Comparison of ENCODE assay signal across 9 mouse cellular contexts in genomic region chr8:110931176-110931939, GRCm38 (mm10). TPM values are rescaled to one million over a fixed set of nuclear protein-coding genes. Genes with fewer than 3 reads are reported as not detected.
DNase-seq lines count a peak whose midpoint lies in the region; ATAC-seq and TF ChIP-seq lines count a peak whose summit lies in the region.
"Had no signal": no experiment of that assay in that cellular context is flagged by ENCODE, and none has a peak within 500 bp of the region (broad histone marks: within the 10 kb centered on the region; RNA-seq: fewer than 3 reads in every experiment).

No protein-coding gene starts in this region.

- H3K4me1 ChIP-seq in bone marrow, adult 2 months (ENCODE audit: control insufficient read depth, insufficient read depth, low read length), result peaks cover 1% of the 10 kb centered on the region; the same call in 1 of the 2 replicates
- H3K4me1 ChIP-seq in kidney, adult 2 months (ENCODE audit: control insufficient read depth, insufficient read depth, low read length), result peaks cover 4% of the 10 kb centered on the region; the same call in 1 of the 2 replicates
- H3K4me1 ChIP-seq in lung, embryonic 16.5 days (replicated peaks; ENCODE audit: control insufficient read depth, insufficient read depth, low read length), result peaks cover 9% of the 10 kb centered on the region
- no peaks in the 10 kb centered on the region for H3K4me1 ChIP-seq in midbrain, embryonic 14.5 days (ENCODE audit: control insufficient read depth, insufficient read depth, low read length)
- H3K4me1 ChIP-seq in forebrain, embryonic 11.5 days (replicated peaks; ENCODE audit: control insufficient read depth, insufficient read depth, low read length), result no peaks in the 10 kb centered on the region

- peak; percentile 85 for ATAC-seq in lung, embryonic 16.5 days (ENCODE audit: low read depth)
- no peak for ATAC-seq in midbrain, embryonic 14.5 days (ENCODE audit: low FRiP score, low TSS enrichment)
- no peak for ATAC-seq in forebrain, embryonic 11.5 days (replicated peaks; ENCODE audit: low FRiP score)

- no peak overlapping the region for H3K4me3 ChIP-seq in bone marrow, adult 2 months (replicated peaks; ENCODE audit: control insufficient read depth, low read depth, low read length)
- H3K4me3 ChIP-seq in kidney, adult 2 months (ENCODE audit: insufficient read depth, low read depth, low read length), result no peak overlapping the region
- H3K4me3 ChIP-seq in lung, embryonic 16.5 days (ENCODE audit: low read length), result no peak overlapping the region
- H3K4me3 ChIP-seq in midbrain, embryonic 14.5 days (replicated peaks; ENCODE audit: low read depth, low read length), result no peak overlapping the region
- H3K4me3 ChIP-seq in forebrain, embryonic 11.5 days (ENCODE audit: low read depth, low read length), result no peak overlapping the region

- TF ChIP-seq CTCF in bone marrow, adult 2 months (IDR thresholded peaks at IDR 0.05; ENCODE audit: control insufficient read depth, insufficient read depth, low read length), result no peak
- no peak for TF ChIP-seq CTCF in kidney, adult 2 months (conservative IDR thresholded peaks at IDR 0.05; ENCODE audit: insufficient read depth, insufficient read length, low read depth, low read length)

- H3K9ac ChIP-seq in lung, embryonic 16.5 days (ENCODE audit: low read length), result no peak overlapping the region
- H3K9ac ChIP-seq in midbrain, embryonic 14.5 days (replicated peaks; ENCODE audit: low read length), result no peak overlapping the region
- H3K9ac ChIP-seq in forebrain, embryonic 11.5 days (ENCODE audit: low read length), result no peak overlapping the region

- no peaks in the 10 kb centered on the region for H3K9me3 ChIP-seq in lung, embryonic 16.5 days (ENCODE audit: control insufficient read depth, low read length)
- H3K9me3 ChIP-seq in midbrain, embryonic 14.5 days (ENCODE audit: control insufficient read depth, low read length), result no peaks in the 10 kb centered on the region
- no peaks in the 10 kb centered on the region for H3K9me3 ChIP-seq in forebrain, embryonic 11.5 days (ENCODE audit: control insufficient read depth, low read length)

- intact Hi-C loops in gastrocnemius, postnatal 14 days (cut with DNase I; ENCODE audit: low total_unique reads), result no loop called here

- WGBS in bone marrow, adult 2 months, result 39% methylated on average over 12 of the region's 12 CpGs
- WGBS in kidney, adult 2 months, result 52% methylated on average over 12 of the region's 12 CpGs
- 54% methylated on average over 12 of the region's 12 CpGs for WGBS in lung, embryonic 16.5 days
- WGBS in midbrain, embryonic 14.5 days, result 81% methylated on average over 12 of the region's 12 CpGs
- 78% methylated on average over 12 of the region's 12 CpGs for WGBS in forebrain, embryonic 11.5 days

- no peak for TF ChIP-seq POLR2A in bone marrow, adult 2 months (IDR thresholded peaks at IDR 0.05; ENCODE audit: borderline replicate concordance, control insufficient read depth, low read depth, low read length)
- TF ChIP-seq POLR2A in kidney, adult 2 months (IDR thresholded peaks at IDR 0.05; ENCODE audit: low read depth, low read length), result no peak

- no peaks in the 10 kb centered on the region for H3K27me3 ChIP-seq in kidney, adult 2 months (replicated peaks; ENCODE audit: control insufficient read depth, insufficient read depth, low read length)
- H3K27me3 ChIP-seq in lung, embryonic 16.5 days (ENCODE audit: control insufficient read depth, insufficient read depth, low read depth, low read length), result no peaks in the 10 kb centered on the region
- no peaks in the 10 kb centered on the region for H3K27me3 ChIP-seq in midbrain, embryonic 14.5 days (ENCODE audit: control insufficient read depth, insufficient read depth, low read length)
- no peaks in the 10 kb centered on the region for H3K27me3 ChIP-seq in forebrain, embryonic 11.5 days (ENCODE audit: control insufficient read depth, insufficient read depth, low read length)

- no peak overlapping the region for H3K4me2 ChIP-seq in lung, embryonic 16.5 days (ENCODE audit: low read depth, low read length)
- no peak overlapping the region for H3K4me2 ChIP-seq in midbrain, embryonic 14.5 days (ENCODE audit: low read length)
- H3K4me2 ChIP-seq in forebrain, embryonic 11.5 days (ENCODE audit: low read depth, low read length, severe bottlenecking), result no peak overlapping the region

- no peaks in the 10 kb centered on the region for H3K36me3 ChIP-seq in kidney, adult 2 months (ENCODE audit: control insufficient read depth, insufficient read depth, low read length)
- no peaks in the 10 kb centered on the region for H3K36me3 ChIP-seq in lung, embryonic 16.5 days (ENCODE audit: control insufficient read depth, insufficient read depth, low read length)
- no peaks in the 10 kb centered on the region for H3K36me3 ChIP-seq in midbrain, embryonic 14.5 days (ENCODE audit: control insufficient read depth, insufficient read depth, low read length)
- H3K36me3 ChIP-seq in forebrain, embryonic 11.5 days (ENCODE audit: control insufficient read depth, insufficient read depth, low read length), result no peaks in the 10 kb centered on the region; the same call in 1 of the 2 replicates

- peak overlapping the region; percentile 31; the same call in 1 of the 2 replicates for H3K27ac ChIP-seq in bone marrow, adult 2 months (ENCODE audit: control insufficient read depth, insufficient read depth, low read depth, low read length, poor library complexity)
- H3K27ac ChIP-seq in kidney, adult 2 months (ENCODE audit: insufficient read depth, low read depth, low read length), result no peak overlapping the region; the same call in 1 of the 2 replicates
- H3K27ac ChIP-seq in lung, embryonic 16.5 days (ENCODE audit: low read length), result no peak overlapping the region
- no peak overlapping the region for H3K27ac ChIP-seq in midbrain, embryonic 14.5 days (replicated peaks; ENCODE audit: low read depth, low read length)
- no peak overlapping the region for H3K27ac ChIP-seq in forebrain, embryonic 11.5 days (ENCODE audit: low read depth, low read length)
- H3K27ac ChIP-seq: macrophage had no signal

- DNase-seq in embryo, embryonic 10 days (ENCODE audit: low spot score), result peak; percentile 32
- no peak for DNase-seq in embryo, embryonic 9.5 days (ENCODE audit: extremely low spot score)
- DNase-seq in gastrocnemius, postnatal 14 days, result peak; percentile 88
- peak; percentile 86 for DNase-seq in kidney, adult 2 months
- no peak for DNase-seq in midbrain, embryonic 14.5 days
- no peak for DNase-seq in forebrain, embryonic 11.5 days (ENCODE audit: low spot score)

RNA-seq across cellular contexts. Expression of gene St3gal2, which starts 11.6 kb away (rescaled TPM):
- 16.1 and 29.4 TPM in 2 replicates for polyA plus RNA-seq in bone marrow, adult 2 months (2011; ENCODE audit: insufficient read depth, insufficient read length, low replicate concordance, missing spikeins)
- total RNA-seq in gastrocnemius, postnatal 14 days (2021), result 10 to 100 TPM; 32.0 to 35.6 TPM
- polyA plus RNA-seq in kidney, adult 2 months (2012; rRNA removed), result 27.3 and 28.6 TPM in 2 replicates
- 17.6 and 19.5 TPM in 2 replicates for polyA plus RNA-seq in lung, embryonic 16.5 days (2015; fragmentation: Nextera tagmentation; extraction: Ambion mirVana)
- polyA plus RNA-seq in midbrain, embryonic 14.5 days (2014; fragmentation: Nextera tagmentation; extraction: Ambion mirVana), result 16.5 and 18.0 TPM in 2 replicates
- 16.0 and 16.5 TPM in 2 replicates for polyA plus RNA-seq in forebrain, embryonic 11.5 days (2014; fragmentation: Nextera tagmentation; extraction: Ambion mirVana)

RNA-seq across cellular contexts. Expression of gene Fuk, which starts 29.1 kb away (rescaled TPM):
- polyA plus RNA-seq in bone marrow, adult 2 months (2011; ENCODE audit: insufficient read depth, insufficient read length, low replicate concordance, missing spikeins), result 4.6 and 10.9 TPM in 2 replicates
- 1 to 10 TPM; 3.3 to 4.1 TPM for total RNA-seq in gastrocnemius, postnatal 14 days (2021)
- polyA plus RNA-seq in kidney, adult 2 months (2012; rRNA removed), result 17.9 and 21.3 TPM in 2 replicates
- 9.8 and 10.6 TPM in 2 replicates for polyA plus RNA-seq in lung, embryonic 16.5 days (2015; fragmentation: Nextera tagmentation; extraction: Ambion mirVana)
- 4.9 and 6.4 TPM in 2 replicates for polyA plus RNA-seq in midbrain, embryonic 14.5 days (2014; fragmentation: Nextera tagmentation; extraction: Ambion mirVana)
- 9.5 and 11.1 TPM in 2 replicates for polyA plus RNA-seq in forebrain, embryonic 11.5 days (2014; fragmentation: Nextera tagmentation; extraction: Ambion mirVana)

Comparison
In these comparisons a context has a peak if more than half of its experiments do, and no peak if none do; other contexts are left out.
1. DNase-seq: peak in embryo, embryonic 10 days (single experiment), gastrocnemius, postnatal 14 days (single experiment) and kidney, adult 2 months (single experiment); none in embryo, embryonic 9.5 days (single experiment), midbrain, embryonic 14.5 days (single experiment) and forebrain, embryonic 11.5 days (single experiment).